Mouse (Mus musculus): ENCODE results near the gene Vps26c.

The Vps26c gene

DNA sequence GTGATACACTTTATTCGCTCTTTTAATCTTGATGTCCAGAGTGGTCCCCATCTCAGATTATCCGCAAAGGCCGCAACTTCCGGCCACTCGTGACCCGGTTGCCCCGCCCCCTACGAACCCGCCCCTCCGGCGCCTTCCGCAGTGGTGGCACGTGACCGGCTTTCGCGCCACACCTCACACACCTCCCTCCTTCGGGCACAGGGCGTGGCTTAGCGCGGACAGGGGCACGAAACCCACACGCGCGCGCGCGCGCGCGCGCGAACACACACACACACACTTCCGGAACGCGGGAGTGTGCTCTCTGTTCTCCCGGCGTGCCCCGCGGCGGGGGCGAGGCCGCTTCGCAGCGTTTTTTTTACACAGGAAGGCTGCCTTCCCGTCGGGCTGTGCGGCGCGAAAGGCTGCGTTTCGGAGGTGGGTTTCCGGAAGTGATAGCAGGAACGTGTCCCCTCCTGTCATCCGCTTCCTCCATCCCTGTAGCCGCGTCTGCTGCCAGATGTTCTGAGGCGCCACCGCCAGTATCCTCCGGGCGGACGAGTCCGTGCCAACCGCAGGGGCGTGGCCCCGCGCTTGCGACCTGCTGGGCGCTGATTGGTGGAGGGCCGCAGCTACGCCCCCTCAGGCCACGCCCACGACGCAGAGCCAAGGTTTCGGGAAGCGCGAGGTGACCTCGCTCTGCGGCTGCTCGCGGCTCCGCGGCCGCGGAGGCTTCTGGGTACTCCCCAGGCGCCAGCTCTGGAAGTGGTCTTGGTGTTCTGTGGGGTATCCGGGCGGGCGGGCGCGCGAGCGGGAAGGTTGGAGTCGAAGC lies at the start of gene Vps26c:
TSS of gene Vps26c (minus strand) at position 487 of the 808 bp plus-strand sequence.
- DNase-seq (ENCODE audit: low spot score in 2 of 2): peak; percentile 95 to 97

DNA sequence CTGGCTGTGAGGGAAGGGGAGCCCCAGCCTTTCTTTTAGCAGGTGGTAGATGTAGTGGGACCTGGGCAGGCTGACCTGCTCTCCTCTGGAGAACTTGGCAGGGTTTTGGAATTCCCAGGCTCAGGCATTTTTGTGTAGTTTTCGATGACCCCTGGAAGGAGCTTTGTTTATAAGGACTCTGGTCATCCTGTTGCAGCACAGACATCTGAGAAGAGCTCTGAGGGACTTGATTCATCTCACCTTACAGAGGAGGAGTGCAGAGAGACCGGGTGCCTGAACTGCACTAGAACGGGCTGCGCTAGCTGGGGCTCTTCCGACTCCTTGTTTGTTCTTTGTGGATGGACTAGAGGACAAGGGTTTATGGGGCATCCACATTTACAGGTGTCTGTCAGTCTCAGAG lies 49.1 kb upstream of the Vps26c start:
- no peak for DNase-seq (ENCODE audit: low spot score in 2 of 2)

GRCm38 (mm10) chr16:94574718-94575094 lies 48.1 kb upstream of the Vps26c start:
- DNase-seq (ENCODE audit: low spot score in 2 of 2): no peak

- DNase-seq (ENCODE audit: low spot score in 2 of 2): no peak
Measured at GRCm38 (mm10) chr16:94574025-94574717, 47.5 kb upstream of the Vps26c start.

GRCm38 (mm10) chr16:94572422-94572821 lies 45.8 kb upstream of the Vps26c start:
- DNase-seq (ENCODE audit: low spot score in 2 of 2): no peak

DNA sequence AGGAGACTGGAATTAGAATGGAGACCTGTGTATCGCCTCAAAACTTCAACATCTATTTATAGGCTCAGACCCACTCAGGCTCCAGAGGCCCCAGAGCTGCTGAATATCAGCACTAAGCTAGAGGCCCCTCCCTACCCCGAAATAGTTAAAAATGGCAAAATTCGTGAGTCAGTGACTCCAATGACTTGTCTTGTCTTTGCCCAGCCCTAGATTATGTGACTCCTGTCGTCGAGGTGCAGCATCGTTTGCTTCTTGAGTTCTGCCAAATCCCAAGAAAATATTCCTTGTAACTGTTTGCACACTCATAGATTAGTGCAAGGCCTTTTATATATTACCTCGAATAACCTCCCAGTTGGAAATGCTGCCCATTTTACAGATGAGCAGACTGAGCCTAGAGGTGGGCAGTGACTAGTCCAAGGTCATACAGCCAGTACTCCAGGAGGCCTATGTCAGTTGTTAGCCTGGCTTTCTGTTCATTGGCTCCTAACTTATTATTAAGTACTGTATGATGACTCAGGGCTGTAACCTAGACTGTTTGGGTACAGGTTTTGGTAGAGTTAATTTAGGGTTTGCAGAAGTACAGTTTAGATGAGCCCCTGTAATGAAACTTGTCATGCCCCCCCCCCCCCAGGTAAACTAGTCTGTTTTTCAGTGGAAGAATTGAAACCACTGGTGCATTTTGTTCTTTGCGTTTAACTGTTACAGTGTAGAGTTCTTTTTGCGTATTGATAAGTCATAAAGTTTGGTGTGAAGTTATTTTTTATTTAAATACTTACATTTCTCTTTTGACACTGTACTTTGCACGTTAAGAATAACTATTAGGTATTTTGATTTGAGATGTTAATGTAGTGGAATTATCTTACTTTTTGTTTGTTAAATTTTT lies 44.7 kb upstream of the Vps26c start:
- peak in 1 of 2 experiments; percentile 13 for DNase-seq (ENCODE audit: low spot score in 2 of 2)

DNA sequence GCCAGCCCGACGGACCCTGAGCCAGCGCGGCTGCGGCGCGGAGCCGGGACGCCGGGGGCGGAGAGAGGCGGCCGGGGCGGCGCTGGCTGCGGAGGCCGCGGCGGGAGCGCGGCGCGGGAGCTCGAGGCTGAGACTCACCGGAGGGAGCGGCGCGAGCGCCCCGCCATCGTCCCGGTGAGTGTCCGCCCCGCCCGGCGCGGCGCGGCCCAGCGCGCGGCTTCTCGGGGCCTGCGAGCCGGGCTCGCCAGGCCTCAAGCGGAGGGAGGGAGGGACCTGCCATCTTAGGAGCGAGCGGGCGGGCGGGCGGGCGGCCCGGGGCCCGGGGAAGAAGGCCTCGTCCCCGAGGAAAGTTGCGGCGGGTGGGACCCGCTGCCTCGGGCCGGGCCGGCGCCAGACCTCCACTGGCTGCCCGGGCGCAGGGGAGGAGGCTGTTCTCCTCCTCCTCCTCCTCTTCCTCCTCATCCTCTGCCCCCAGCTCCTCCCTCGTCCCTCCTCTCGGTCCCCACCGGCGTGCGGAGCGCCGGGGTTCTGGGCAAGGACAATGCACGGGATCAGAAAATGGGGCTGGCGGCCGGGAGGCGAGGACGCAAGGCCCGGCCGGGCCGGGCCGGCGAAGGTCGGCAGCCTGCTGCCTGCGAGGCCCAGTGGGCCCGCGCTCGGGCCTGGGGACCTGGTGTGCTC lies 43.9 kb upstream of the Vps26c start:
- peak; percentile 38 to 45 for DNase-seq (ENCODE audit: low spot score in 2 of 2)

DNA sequence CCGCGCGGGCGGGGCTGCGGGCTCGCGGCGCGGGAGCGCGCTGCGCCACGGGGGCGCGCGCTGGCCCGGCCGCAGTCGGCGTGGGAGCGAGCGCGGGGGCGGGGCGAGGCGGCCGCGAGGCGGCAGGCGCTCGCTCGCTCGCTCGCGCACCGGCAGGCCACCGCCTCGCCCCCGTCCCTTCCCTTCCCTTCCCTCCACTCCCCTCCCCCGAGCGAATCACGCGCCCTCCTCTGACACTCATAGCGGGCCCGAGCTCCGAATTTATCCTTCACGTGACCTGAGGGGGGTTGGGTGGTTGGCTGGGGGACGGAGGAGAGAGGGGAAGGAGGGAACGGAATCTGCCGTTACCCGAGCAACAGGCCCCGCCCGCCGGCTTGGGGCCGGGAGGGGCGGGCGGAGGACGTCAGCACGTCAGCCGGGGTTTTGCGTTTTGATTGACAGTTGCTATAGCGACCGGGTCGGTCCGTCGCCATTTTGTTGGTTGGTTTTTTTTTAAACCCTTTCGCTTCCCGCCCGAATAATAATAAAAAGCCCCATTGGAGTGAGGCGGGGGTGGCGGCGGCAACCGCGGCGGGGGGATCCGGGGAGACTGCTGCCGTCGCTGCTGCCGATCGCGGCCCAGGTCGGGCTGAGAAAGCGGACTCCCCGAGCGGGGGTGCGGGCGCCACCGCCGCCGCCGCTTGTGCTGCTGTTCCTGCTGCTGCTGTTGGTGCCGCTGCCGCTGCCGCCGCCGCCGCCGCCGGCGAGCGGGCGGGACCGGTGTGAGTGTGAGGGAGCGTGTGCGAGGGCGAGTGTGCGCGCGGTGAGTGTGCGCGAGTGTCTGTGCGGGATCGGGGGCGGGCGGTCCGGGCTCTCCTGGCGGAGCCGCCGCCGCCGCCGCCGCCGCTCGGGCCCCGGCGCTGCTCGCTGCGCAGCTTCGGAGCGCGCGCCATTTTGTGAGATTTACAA lies 42.9 kb upstream of the Vps26c start, which contains the start of gene Dyrk1a:
TSS of gene Dyrk1a (plus strand) at position 782 of the 948 bp plus-strand sequence.
- DNase-seq (ENCODE audit: low spot score in 2 of 2): peak; percentile 96 to 98

DNA sequence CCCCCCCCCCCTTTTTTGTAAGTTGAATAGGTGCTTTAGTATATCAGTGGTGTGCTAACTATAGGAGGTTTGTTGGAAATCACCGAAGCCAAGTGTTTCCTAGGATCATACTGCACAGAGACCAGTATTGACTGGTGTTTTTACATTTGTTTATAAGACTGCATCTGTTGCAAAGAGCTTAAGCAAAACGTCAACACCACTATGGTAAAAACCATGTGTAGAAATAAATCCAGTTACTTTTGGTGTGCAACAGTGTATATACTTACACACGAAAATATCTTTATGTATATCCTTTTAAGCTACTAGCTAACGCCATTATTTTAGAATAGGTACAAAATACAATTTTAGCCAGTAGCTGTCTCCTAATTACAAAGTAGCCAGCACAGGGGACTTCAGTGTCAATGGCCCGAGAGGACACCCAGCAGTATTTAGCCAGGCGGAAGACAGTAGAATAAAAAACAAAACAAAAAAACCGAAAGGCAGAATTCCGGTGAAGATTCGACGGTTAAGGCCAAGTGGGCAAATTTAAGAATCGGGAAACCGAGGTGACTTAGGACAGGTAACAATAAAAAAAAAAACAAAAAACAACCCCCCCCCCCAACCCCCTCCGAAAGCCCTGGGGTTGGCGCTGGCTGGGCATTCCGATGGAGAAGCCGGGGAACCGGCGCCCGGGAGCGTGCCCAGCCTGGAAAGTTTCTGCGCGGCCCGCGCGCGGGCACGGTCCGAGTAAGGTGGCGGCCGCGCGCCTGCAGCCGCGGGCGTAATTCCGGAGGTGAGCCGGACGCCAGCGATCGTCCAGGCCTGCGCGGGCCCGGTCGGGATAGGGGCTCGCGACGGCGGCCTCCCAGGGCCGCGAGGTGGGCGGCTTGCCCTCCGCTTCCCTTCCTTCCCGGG lies 42.0 kb upstream of the Vps26c start:
- DNase-seq (ENCODE audit: low spot score in 2 of 2): peak in 1 of 2 experiments; percentile 58

GRCm38 (mm10) chr16:94567751-94568150 lies 41.1 kb upstream of the Vps26c start:
- no peak for DNase-seq (ENCODE audit: low spot score in 2 of 2)

GRCm38 (mm10) chr16:94566834-94567585 lies 40.4 kb upstream of the Vps26c start:
- DNase-seq (ENCODE audit: low spot score in 2 of 2): no peak

- DNase-seq (ENCODE audit: low spot score in 2 of 2): no peak
Measured at GRCm38 (mm10) chr16:94566124-94566523, 39.5 kb upstream of the Vps26c start.

DNA sequence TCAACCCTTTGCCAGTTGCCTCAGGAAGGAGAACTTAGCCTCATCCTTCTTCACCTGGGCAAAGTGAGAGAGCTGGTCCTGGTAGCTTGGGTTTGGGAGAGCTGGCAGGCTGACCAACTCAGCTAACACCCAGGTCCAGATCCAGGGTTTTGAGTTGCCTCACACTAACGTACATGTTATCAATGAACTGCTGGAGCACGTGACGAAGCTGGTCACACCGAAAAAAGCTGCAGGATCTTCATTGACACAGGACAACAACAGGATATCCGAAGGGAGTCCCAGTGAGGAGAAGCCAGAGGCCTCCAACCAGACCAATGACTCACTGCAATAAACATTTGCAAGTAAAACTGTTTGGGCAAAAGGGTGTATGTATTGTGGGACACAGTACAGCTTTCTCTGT lies 34.0 kb upstream of the Vps26c start:
- no peak for DNase-seq (ENCODE audit: low spot score in 2 of 2)

GRCm38 (mm10) chr16:94559782-94560181 lies 33.2 kb upstream of the Vps26c start:
- DNase-seq (ENCODE audit: low spot score in 2 of 2): no peak

- no peak for DNase-seq (ENCODE audit: low spot score in 2 of 2)
Measured at GRCm38 (mm10) chr16:94559282-94559681, 32.7 kb upstream of the Vps26c start.

- no peak for DNase-seq (ENCODE audit: low spot score in 2 of 2)
Measured at GRCm38 (mm10) chr16:94556228-94556627, 29.6 kb upstream of the Vps26c start.

- no peak for DNase-seq (ENCODE audit: low spot score in 2 of 2)
Measured at GRCm38 (mm10) chr16:94555346-94555745, 28.7 kb upstream of the Vps26c start.

- DNase-seq (ENCODE audit: low spot score in 2 of 2): no peak
Measured at GRCm38 (mm10) chr16:94551934-94552333, 25.3 kb upstream of the Vps26c start.

GRCm38 (mm10) chr16:94549813-94550212 lies 23.2 kb upstream of the Vps26c start:
- DNase-seq (ENCODE audit: low spot score in 2 of 2): no peak
